Mouse (Mus musculus): ENCODE results near the gene Hrnr. TPM values are rescaled to one million over a fixed set of nuclear protein-coding genes. Genes with fewer than 3 reads are reported as not detected.

The Hrnr gene
- polyA plus RNA-seq, 1 experiment from 2014 or later: not detected

Other genes with a start within 250 kb of the Hrnr start
- gene Crnn, start 175.0 kb upstream of the Hrnr start, polyA plus RNA-seq (2015; fragmentation: Nextera tagmentation; extraction: Ambion mirVana): not detected in 2 replicates
- not detected in 2 replicates for gene Flg2, start 122.5 kb upstream of the Hrnr start, polyA plus RNA-seq (2015; fragmentation: Nextera tagmentation; extraction: Ambion mirVana)
- gene Flg, start 46.2 kb upstream of the Hrnr start, polyA plus RNA-seq (2015; fragmentation: Nextera tagmentation; extraction: Ambion mirVana): not detected in 2 replicates
- not detected in 2 replicates for gene Rptn, start 74.0 kb downstream of the Hrnr start, polyA plus RNA-seq (2015; fragmentation: Nextera tagmentation; extraction: Ambion mirVana)
- gene Tchh, start 122.6 kb downstream of the Hrnr start, polyA plus RNA-seq (2015; fragmentation: Nextera tagmentation; extraction: Ambion mirVana): 1.1 and 1.2 TPM in 2 replicates
- not detected in 2 replicates for gene Tchhl1, start 149.0 kb downstream of the Hrnr start, polyA plus RNA-seq (2015; fragmentation: Nextera tagmentation; extraction: Ambion mirVana)
- 135 and 141 TPM in 2 replicates for gene S100a11, start 200.7 kb downstream of the Hrnr start, polyA plus RNA-seq (2015; fragmentation: Nextera tagmentation; extraction: Ambion mirVana)
- 87.0 and 107 TPM in 2 replicates for gene S100a10, start 235.3 kb downstream of the Hrnr start, polyA plus RNA-seq (2015; fragmentation: Nextera tagmentation; extraction: Ambion mirVana)